Mouse (Mus musculus): ENCODE measurements around the gene Neu1.
A peak's percentile ranks its signal among the peaks of the same experiment; 100 is the strongest.
"Not testable (repeated sequence)": the region's sequence is repeated elsewhere in the genome, so short reads cannot be mapped to it uniquely, and the experiment has no call there.

Gene Neu1

DNA sequence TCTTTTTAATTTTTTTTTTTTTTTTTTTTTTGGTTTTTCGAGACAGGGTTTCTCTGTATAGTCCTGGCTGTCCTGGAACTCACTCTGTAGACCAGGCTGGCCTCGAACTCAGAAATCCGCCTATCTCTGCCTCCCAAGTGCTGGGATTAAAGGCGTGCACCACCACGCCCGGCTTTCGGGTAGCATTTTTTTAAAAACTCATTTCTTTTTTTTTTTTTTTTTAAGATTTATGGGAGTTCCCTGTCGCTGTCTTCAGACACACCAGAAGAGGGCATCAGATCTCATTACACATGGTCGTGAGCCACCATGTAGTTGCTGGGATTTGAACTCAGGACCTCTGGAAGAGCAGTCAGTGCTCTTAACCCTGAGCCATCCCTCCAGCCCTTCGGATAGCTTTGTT is 29.1 kb upstream of the Neu1 start:
- not testable (repeated sequence) for DNase-seq (ENCODE audit: low read depth, low spot score)

DNA sequence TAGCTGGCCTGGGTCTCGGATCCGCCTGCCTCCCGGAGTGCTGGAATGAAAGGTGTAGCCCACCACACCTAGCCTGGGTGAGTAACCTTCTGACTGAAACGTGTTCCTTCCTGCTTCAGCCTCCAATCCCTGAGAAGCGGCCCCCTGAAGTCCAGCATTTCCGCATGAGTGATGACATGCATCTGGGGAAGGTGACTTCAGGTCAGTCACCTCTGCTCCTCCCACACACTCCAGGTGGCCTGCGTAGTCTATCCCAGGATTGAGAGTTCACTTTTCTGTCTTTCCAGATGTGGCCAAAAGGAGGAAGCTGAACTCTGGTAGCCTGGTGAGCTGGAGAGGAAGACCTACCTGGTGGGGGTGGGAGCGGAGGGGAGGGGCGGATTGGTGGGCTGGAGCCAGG is 28.2 kb upstream of the Neu1 start:
- peak; percentile 87 for DNase-seq (ENCODE audit: low read depth, low spot score)

DNA sequence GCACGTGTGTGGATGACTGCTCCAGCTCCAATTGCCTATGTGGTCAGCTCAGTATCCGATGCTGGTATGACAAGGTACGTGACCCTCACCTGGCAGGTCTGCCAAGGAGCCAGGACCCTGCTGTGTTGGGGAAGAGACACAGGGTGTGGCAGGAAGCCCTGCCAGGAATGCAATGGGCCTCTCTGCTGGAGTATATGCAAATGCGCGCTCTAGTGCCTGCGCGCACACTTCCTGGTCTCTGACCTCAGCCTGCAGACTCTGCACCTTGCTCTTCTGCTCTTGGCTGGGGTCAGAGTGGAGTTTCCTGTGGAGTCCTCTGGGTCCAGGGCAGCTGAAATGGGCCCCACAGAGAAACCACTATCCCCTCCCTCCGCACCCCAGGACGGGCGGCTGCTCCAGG is 20.1 kb upstream of the Neu1 start:
- peak; percentile 89 for DNase-seq (ENCODE audit: low read depth, low spot score)

DNA sequence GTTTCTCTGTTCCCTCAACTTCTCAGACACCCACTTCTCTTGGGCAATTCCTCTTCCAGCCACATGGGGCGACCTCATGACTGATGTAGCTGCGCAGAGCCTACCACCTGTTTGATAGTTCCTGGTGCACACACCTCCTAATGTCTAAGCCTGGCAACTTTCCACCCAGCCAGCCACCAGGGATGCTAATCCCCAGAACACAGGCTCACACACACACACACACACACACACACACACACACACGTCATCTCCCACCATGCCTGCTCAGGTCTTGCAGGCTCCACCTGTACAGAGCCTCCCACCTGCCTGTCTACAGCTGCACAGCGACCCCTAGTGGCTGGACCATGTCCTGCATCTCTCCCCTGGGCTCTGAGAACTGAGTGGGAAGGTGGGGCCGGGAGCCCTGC is 19.1 kb upstream of the Neu1 start:
- DNase-seq (ENCODE audit: low read depth, low spot score) = peak; percentile 91

- DNase-seq (ENCODE audit: low read depth, low spot score) = no peak
Observed at GRCm38 (mm10) chr17:34913930-34914665, 17.0 kb upstream of the Neu1 start, which contains the start of gene Slc44a4. Gene Slc44a4, plus strand, starts transcription at chr17:34914466.

GRCm38 (mm10) chr17:34915410-34915831 is 15.6 kb upstream of the Neu1 start:
- no peak for DNase-seq (ENCODE audit: low read depth, low spot score)

- no peak for DNase-seq (ENCODE audit: low read depth, low spot score)
Observed at GRCm38 (mm10) chr17:34916316-34916715, 14.7 kb upstream of the Neu1 start.

GRCm38 (mm10) chr17:34917188-34917587 is 13.9 kb upstream of the Neu1 start:
- DNase-seq (ENCODE audit: low read depth, low spot score) = no peak

GRCm38 (mm10) chr17:34922939-34923338 is 8.1 kb upstream of the Neu1 start:
- DNase-seq (ENCODE audit: low read depth, low spot score) = peak; percentile 50

DNA sequence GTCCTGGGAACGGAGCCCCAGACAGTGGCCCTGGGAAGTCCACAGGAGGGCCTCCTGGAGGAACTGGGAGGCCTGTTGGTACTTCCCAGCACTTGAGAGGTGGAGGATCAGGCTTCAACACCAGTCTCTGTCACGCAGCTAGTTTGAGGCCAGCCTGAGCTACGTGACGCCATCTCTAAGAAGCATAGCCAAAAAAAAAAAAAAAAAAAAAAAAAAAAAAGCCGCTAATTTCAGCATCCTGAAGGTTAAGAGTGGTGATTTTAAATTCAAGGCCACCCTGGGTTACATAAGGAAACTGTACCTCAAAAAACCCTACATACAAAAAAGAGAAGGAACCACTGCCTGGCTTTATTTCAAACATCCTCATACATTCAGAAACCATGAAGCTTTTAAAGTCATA is 6.8 kb upstream of the Neu1 start:
- DNase-seq (ENCODE audit: low read depth, low spot score) = no peak

- no peak for DNase-seq (ENCODE audit: low read depth, low spot score)
Observed at GRCm38 (mm10) chr17:34927306-34928019, 3.6 kb upstream of the Neu1 start.

DNA sequence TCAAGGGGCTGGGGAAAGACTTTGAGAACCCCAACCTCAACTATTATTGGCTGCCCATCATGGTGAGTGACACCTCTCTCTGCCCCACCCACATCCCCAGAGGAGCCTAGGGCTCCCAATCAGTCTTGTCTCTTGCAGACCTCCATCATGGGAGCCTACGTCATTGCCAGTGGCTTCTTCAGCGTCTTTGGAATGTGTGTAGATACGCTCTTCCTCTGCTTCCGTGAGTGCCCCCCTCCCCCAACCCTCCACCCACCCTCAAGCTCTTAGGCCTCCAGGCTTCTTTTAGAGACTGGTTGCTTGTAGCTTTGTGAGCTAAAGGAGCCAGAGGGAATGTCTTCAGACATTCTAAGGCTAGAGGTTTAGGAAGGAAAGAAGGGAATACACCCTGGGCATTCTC is 2.2 kb upstream of the Neu1 start:
- DNase-seq (ENCODE audit: low read depth, low spot score) = peak; percentile 70

- no peak for DNase-seq (ENCODE audit: low read depth, low spot score)
Observed at GRCm38 (mm10) chr17:34931735-34932098, 664 bp downstream of the Neu1 start.

GRCm38 (mm10) chr17:34932287-34932686 is 1.2 kb downstream of the Neu1 start:
- no peak for DNase-seq (ENCODE audit: low read depth, low spot score)

- DNase-seq (ENCODE audit: low read depth, low spot score) = no peak
Observed at GRCm38 (mm10) chr17:34934031-34934430, 3.0 kb downstream of the Neu1 start.

GRCm38 (mm10) chr17:34934830-34935229 is 3.8 kb downstream of the Neu1 start:
- no peak for DNase-seq (ENCODE audit: low read depth, low spot score)

DNA sequence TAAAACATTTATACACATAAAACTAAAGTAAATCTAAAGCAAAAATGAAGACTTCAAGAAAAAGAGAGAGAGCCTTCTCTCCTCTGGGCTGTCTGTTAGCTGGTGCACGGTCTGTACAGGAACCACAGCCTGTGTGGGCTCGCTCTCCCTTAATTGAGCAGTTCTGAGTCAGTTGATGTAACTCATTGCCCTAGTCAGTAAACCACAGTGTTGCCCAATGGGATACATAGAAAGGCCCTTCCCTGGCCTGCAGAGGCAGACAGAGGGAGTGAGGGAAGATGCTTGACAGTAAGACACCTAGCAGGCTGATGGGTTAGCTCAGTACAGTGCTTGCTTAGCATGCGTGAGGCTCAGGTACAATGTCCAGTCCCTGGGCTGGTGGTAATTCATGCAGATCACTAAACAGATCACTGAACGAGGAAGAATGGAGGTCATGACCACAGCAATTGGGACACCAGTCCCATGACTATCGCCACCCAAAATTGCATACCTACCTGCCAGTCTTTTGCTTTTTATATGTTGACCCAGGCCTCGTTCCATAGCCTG is 7.0 kb downstream of the Neu1 start:
- DNase-seq (ENCODE audit: low read depth, low spot score) = no peak

GRCm38 (mm10) chr17:34941344-34942041 is 10.4 kb downstream of the Neu1 start:
- DNase-seq (ENCODE audit: low read depth, low spot score) = peak; percentile 73

GRCm38 (mm10) chr17:34943128-34943815 is 12.2 kb downstream of the Neu1 start:
- DNase-seq (ENCODE audit: low read depth, low spot score) = no peak

DNA sequence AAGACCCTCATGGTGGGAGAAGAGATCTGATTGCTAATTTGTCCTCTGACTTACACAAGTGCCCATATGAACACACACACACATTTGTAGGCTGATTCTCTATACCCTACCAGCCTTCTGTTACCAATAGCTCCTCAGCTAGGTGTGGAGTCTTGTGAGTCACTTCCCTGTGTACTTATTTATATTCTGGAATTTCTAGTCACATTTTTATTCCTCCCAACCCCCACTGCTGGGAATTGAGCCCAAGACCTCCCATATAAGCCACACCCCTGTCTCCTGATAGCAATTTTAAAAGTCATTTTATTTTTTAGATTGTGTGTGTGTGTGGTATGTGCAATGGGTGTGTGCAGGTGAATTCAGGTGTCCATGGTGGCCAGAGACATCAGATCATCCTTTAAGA is 13.3 kb downstream of the Neu1 start:
- no peak for DNase-seq (ENCODE audit: low read depth, low spot score)

DNA sequence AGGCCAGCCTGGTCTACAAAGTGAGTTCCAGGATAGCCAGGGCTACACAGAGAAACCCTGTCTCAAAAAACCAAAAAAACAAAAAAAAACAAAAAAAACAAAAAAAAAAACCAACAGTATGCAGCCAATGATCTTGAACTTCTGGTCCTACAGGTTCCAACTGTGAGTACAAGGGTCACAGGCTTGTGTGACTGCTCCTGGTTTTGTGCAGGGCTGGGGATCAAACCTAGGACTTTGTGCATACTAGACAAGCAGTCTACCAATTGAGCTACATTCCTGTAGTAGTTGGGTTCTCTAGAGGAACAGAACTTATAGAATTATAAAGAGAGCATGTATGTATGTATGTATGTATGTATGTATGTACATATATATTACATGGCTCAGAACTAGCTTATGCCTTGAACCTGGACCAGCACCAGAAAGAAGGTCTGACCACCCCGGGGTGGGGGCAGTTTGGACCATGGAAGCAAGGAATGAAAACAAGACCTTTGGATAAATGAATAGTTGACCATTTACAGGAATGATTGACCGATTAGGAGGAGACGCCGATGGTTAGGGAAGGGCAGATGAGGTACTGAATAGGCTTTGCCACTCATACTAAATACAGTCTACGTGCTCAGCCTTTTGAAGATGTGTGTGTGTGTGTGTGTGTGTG is 15.6 kb downstream of the Neu1 start:
- DNase-seq (ENCODE audit: low read depth, low spot score) = no peak

Measured in ES-CJ7 (cell line).